Mouse (Mus musculus): ENCODE data around the gene 1700019A02Rik.

GRCm38 (mm10) chr1:53189620-53190019 lies 2.2 kb upstream of the 1700019A02Rik start:
- no peak for TF ChIP-seq CTCF (IDR thresholded peaks at IDR 0.05; ENCODE audit: borderline replicate concordance, control insufficient read depth, extremely low read depth, insufficient read depth, low read length, poor library complexity)
- no peak for TF ChIP-seq POLR2A (IDR thresholded peaks at IDR 0.05; ENCODE audit: control insufficient read depth, extremely low read depth, insufficient read depth, low read length, poor library complexity)

Data from thymus, adult 2 months (tissue).